In the genomic region with DNA sequence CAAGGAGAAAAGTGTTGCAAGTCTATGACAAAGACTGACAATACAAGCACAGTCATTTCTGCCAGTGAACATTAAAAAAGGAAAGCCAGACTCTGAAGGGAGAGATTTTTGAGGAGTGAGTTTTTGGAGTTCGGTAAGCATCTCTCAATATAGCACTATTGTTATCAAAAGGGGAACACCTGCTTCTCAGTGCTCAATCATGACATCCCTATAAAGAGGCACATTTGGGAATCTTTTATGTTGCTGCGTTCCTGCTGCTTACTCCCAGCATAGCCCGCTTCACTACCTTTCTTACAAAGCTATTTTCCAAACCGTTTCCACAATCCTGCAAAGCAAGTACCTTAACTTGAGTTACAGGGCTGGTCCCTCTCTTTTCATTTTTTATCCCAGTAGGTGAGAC, we compare ENCODE assay signal across 24 mouse cellular contexts.
DNase-seq lines count a peak whose midpoint lies in the region; ATAC-seq and TF ChIP-seq lines count a peak whose summit lies in the region.
"Had no signal": no experiment of that assay in that cellular context is flagged by ENCODE, and none has a peak within 500 bp of the region (broad histone marks: within the 10 kb centered on the region; RNA-seq: fewer than 3 reads in every experiment).

No protein-coding gene starts in this region.

- intact Hi-C loops in gastrocnemius, adult 2 months (cut with DNase I), result loop anchor here (5.0 to 10.0 kb wide), 2 partner anchors 72 to 485 kb away; a partner anchor contains a TSS
- intact Hi-C loops in gastrocnemius, postnatal 36 days (cut with DNase I), result no loop called here
- intact Hi-C loops in heart, postnatal 25 days (cut with DNase I), result no loop called here

- 0 out of 2 replicates have a peak overlapping the region, but pooled peaks have one; percentile 28 for H3K9ac ChIP-seq in liver, embryonic 13.5 days
- no peak overlapping the region for H3K9ac ChIP-seq in forebrain, embryonic 13.5 days
- H3K9ac ChIP-seq: forebrain, postnatal 0 days; heart, embryonic 13.5 days; hindbrain, embryonic 12.5 days; hindbrain, embryonic 15.5 days had no signal

- TF ChIP-seq CTCF in gastrocnemius, adult 2 months (IDR thresholded peaks at IDR 0.05), result no peak
- no peak for TF ChIP-seq CTCF in G1E (IDR thresholded peaks at IDR 0.05; ENCODE audit: low read depth, low read length)

- peaks cover 2% of the 10 kb centered on the region for H3K36me3 ChIP-seq in G1E (replicated peaks)
- peaks cover 14% of the 10 kb centered on the region for H3K36me3 ChIP-seq in liver, embryonic 13.5 days
- H3K36me3 ChIP-seq in forebrain, embryonic 13.5 days (ENCODE audit: poor library complexity, severe bottlenecking), result no peaks in the 10 kb centered on the region
- H3K36me3 ChIP-seq: forebrain, embryonic 10.5 days; heart, embryonic 10.5 days; heart, embryonic 13.5 days; hindbrain, embryonic 12.5 days; hindbrain, embryonic 15.5 days had no signal

- peak overlapping the region; percentile 82 for H3K27ac ChIP-seq in gastrocnemius, adult 2 months
- peak overlapping the region; percentile 39; the same call in 1 of the 2 replicates for H3K27ac ChIP-seq in liver, embryonic 13.5 days
- no peak overlapping the region for H3K27ac ChIP-seq in forebrain, embryonic 13.5 days
- H3K27ac ChIP-seq: forebrain, embryonic 10.5 days; heart, adult 2 months; heart, embryonic 10.5 days; heart, embryonic 13.5 days; hindbrain, embryonic 12.5 days; hindbrain, embryonic 15.5 days had no signal

- H3K4me1 ChIP-seq in G1E (ENCODE audit: insufficient read depth, low read depth, low read length), result peaks cover 57% of the 10 kb centered on the region
- peaks cover 39% of the 10 kb centered on the region for H3K4me1 ChIP-seq in liver, embryonic 13.5 days (replicated peaks)
- no peaks in the 10 kb centered on the region for H3K4me1 ChIP-seq in forebrain, embryonic 13.5 days
- H3K4me1 ChIP-seq: hindbrain, embryonic 12.5 days; hindbrain, embryonic 15.5 days had no signal

- no peaks in the 10 kb centered on the region for H3K9me3 ChIP-seq in G1E (replicated peaks)
- H3K9me3 ChIP-seq in liver, embryonic 13.5 days (replicated peaks), result no peaks in the 10 kb centered on the region
- no peaks in the 10 kb centered on the region for H3K9me3 ChIP-seq in forebrain, embryonic 13.5 days (replicated peaks)
- H3K9me3 ChIP-seq: forebrain, embryonic 10.5 days; heart, embryonic 10.5 days; heart, embryonic 13.5 days; hindbrain, embryonic 12.5 days; hindbrain, embryonic 15.5 days had no signal

- H3K27me3 ChIP-seq in G1E (ENCODE audit: insufficient read depth, low read length), result no peaks in the 10 kb centered on the region
- no peaks in the 10 kb centered on the region for H3K27me3 ChIP-seq in liver, embryonic 13.5 days
- H3K27me3 ChIP-seq in forebrain, embryonic 13.5 days, result no peaks in the 10 kb centered on the region
- H3K27me3 ChIP-seq: heart, embryonic 13.5 days; hindbrain, embryonic 12.5 days had no signal

- peak overlapping the region; percentile 47 for H3K4me2 ChIP-seq in liver, embryonic 13.5 days
- no peak overlapping the region for H3K4me2 ChIP-seq in forebrain, embryonic 13.5 days
- H3K4me2 ChIP-seq: heart, embryonic 13.5 days; hindbrain, embryonic 12.5 days; hindbrain, embryonic 15.5 days had no signal

- H3K4me3 ChIP-seq in gastrocnemius, adult 2 months, result no peak overlapping the region
- H3K4me3 ChIP-seq in G1E (ENCODE audit: low read depth, low read length), result peak overlapping the region; percentile 65
- H3K4me3 ChIP-seq in liver, embryonic 13.5 days (replicated peaks), result no peak overlapping the region
- no peak overlapping the region for H3K4me3 ChIP-seq in forebrain, embryonic 13.5 days
- H3K4me3 ChIP-seq: forebrain, embryonic 10.5 days; heart, adult 2 months; heart, embryonic 10.5 days; heart, embryonic 13.5 days; hindbrain, embryonic 12.5 days; hindbrain, embryonic 15.5 days had no signal

- no peak for DNase-seq in gastrocnemius, adult 2 months
- no peak for DNase-seq in gastrocnemius, postnatal 36 days
- no peak for DNase-seq in G1E (ENCODE audit: low spot score)
- DNase-seq in liver, embryonic 13.5 days, result no peak
- no peak for DNase-seq in ovary, postnatal 14 days (ENCODE audit: low spot score)
- no peak for DNase-seq in heart, postnatal 25 days (ENCODE audit: low spot score)
- DNase-seq: adrenal gland, adult 8-10 months; adrenal gland, postnatal 25 days; cerebellum, adult 11-12 months; cerebellum, adult 8-10 months; cerebellum, postnatal 10 days; forebrain, postnatal 0 days; gastrocnemius, postnatal 25 days; heart, adult 2 months; heart, postnatal 14 days had no signal

- 39% methylated on average over 4 of the region's 4 CpGs for WGBS in liver, embryonic 13.5 days (ENCODE audit: insufficient replicate concordance)
- WGBS in forebrain, embryonic 13.5 days, result 82% methylated on average over 4 of the region's 4 CpGs

- ATAC-seq in G1E (ENCODE audit: extremely low read depth, insufficient number of reproducible peaks, low FRiP score, poor library complexity, severe bottlenecking), result no peak
- ATAC-seq in liver, embryonic 13.5 days (ENCODE audit: low read depth), result no peak
- ATAC-seq in megakaryocyte progenitor cell, adult 5-6 weeks (replicated peaks; ENCODE audit: poor library complexity), result 0 out of 2 replicates have a peak, but pooled peaks have one; percentile 3
- ATAC-seq in forebrain, embryonic 13.5 days, result no peak
- ATAC-seq: activated CD4-positive, CD25-positive, alpha-beta regulatory T cell, adult 4 months; forebrain, embryonic 14.5 days; forebrain, postnatal 0 days had no signal
